Mouse (Mus musculus) hindbrain, embryonic 15.5 days (tissue): ENCODE measurements around the gene Gpm6b. TPM values are rescaled to one million over a fixed set of nuclear protein-coding genes. Genes with fewer than 3 reads are reported as not detected.

Experiments
- ATAC-seq: fragments of 200-750 bp; cut with Nextera tagmentation; 2 replicates; pipeline ENCODE4 v1.8.0; 2017; ENCODE audit warnings: low read depth, moderate number of reproducible peaks, moderate TSS enrichment; ENCODE audit not compliant: low FRiP score
- H3K27ac ChIP-seq: fragments of 300-500 bp; sonication (generic); replicated peaks from 2 replicates; pipeline ENCODE4 v1.5.1; 2015; ENCODE audit warnings: mild to moderate bottlenecking, inconsistent platforms
- H3K27me3 ChIP-seq: fragments of 300-500 bp; sonication (generic); 2 replicates; pipeline ENCODE4 v1.6.1; 2015; ENCODE audit warnings: control low read depth, inconsistent platforms
- H3K36me3 ChIP-seq: fragments of 300-500 bp; sonication (generic); 2 replicates; pipeline ENCODE4 v1.6.1; 2015; ENCODE audit warnings: control low read depth, inconsistent platforms
- H3K4me1 ChIP-seq: fragments of 300-500 bp; sonication (generic); replicated peaks from 2 replicates; pipeline ENCODE4 v1.6.1; 2015; ENCODE audit warnings: control low read depth, inconsistent platforms
- H3K4me2 ChIP-seq: fragments of 300-500 bp; sonication (generic); 2 replicates; pipeline ENCODE4 v1.6.1; 2015; ENCODE audit warnings: moderate library complexity, mild to moderate bottlenecking, inconsistent platforms
- H3K4me3 ChIP-seq: fragments of 300-500 bp; sonication (generic); 2 replicates; pipeline ENCODE4 v1.5.1; 2015; ENCODE audit warnings: mild to moderate bottlenecking, inconsistent platforms
- H3K9ac ChIP-seq: fragments of 300-500 bp; sonication (generic); 2 replicates; pipeline ENCODE4 v1.6.1; 2015; ENCODE audit warnings: inconsistent platforms
- H3K9me3 ChIP-seq: fragments of 300-500 bp; sonication (generic); 2 replicates; pipeline ENCODE4 v1.6.1; 2016; ENCODE audit warnings: control low read depth, inconsistent platforms
- WGBS: fragments of 180-500 bp; shearing (Covaris S2); methylation state at CpG from one replicate; pipeline ENCODE4 v1.1.7; 2015; 5-methylcytosine and 5-hydroxymethylcytosine counted together
- polyA plus RNA-seq: library from polyadenylated mRNA; unstranded; fragments of >200 nt; fragmentation: Nextera tagmentation; extraction: Ambion mirVana; gene quantifications from 2 replicates; pipeline ENCODE4 v1.2.1, GENCODE M21; 2015

Gene Gpm6b
- polyA plus RNA-seq, 1 experiment from 2014 or later: 292 TPM

DNA sequence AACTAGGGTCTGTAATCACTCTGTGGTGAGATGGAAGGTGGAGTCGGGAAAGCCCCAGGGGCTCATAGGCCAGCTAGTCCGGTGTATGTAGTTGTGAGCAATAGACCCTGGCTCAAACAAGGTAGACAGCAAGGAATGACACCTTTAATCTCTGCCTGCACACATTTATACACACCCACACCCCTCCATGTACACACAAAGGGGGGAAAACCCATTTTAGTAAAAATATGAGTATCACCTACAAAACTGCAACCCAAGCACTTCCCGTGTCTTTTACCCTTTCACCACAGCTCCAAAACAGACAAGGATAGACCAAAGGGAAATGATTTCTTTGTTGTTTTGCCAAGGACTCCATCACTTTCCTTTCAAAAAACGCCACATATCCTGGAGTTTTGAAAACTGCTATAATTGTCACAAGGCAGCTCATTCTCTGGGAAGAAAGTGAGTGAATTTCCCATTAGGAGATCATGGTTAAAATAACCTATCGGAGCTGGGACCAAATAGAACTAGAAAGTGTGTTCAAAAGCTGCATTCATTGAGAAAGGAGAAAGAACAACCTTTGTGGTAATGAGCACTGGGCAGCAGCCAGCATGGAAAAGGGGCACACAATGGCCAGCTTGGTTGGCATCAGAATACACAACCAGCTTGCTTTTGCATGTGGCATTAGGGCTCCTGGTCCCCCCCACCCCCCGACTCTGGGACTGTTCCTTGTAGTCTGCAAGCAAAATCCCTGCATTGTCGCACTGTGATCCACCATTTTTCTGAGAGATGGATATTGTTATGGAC, 68.9 kb downstream of the Gpm6b start:
- Histone ChIP-seq H3K36me3 (no peaks in the 10 kb centered on the region), H3K4me2 (no peak overlapping the region), H3K4me1 (no peaks in the 10 kb centered on the region), H3K27ac (peak overlapping the region; percentile 34; the same call in 1 of the 2 replicates), H3K9me3 (no peaks in the 10 kb centered on the region), H3K27me3 (no peaks in the 10 kb centered on the region), H3K4me3 (no peak overlapping the region), H3K9ac (no peak overlapping the region)
- ATAC-seq: no peak
- 69% methylated on average over 7 of the region's 7 CpGs for WGBS

- Histone ChIP-seq H3K27ac (no peak overlapping the region), H3K4me3 (no peak overlapping the region)
Observed at GRCm38 (mm10) chrX:166308798-166309197, 70.1 kb downstream of the Gpm6b start.

GRCm38 (mm10) chrX:166315251-166315650, 76.5 kb downstream of the Gpm6b start:
- H3K4me2 ChIP-seq: no peak overlapping the region
- H3K27me3 ChIP-seq: no peaks in the 10 kb centered on the region
- no peak overlapping the region for H3K9ac ChIP-seq
- H3K4me1 ChIP-seq: 0 out of 2 replicates have a peak, but pooled peaks cover 9% of the 10 kb centered on the region
- no peak for ATAC-seq
- H3K9me3 ChIP-seq: no peaks in the 10 kb centered on the region
- no peak overlapping the region for H3K4me3 ChIP-seq
- 58% methylated on average over 1 of the region's 1 CpGs for WGBS
- no peaks in the 10 kb centered on the region for H3K36me3 ChIP-seq
- H3K27ac ChIP-seq: peak overlapping the region; percentile 50

More at GRCm38 (mm10) chrX:166308798-166309197, 70.1 kb downstream of the Gpm6b start:
- no peak for ATAC-seq
- H3K9me3 ChIP-seq: no peaks in the 10 kb centered on the region
- 40% methylated on average over 1 of the region's 1 CpGs for WGBS
- no peaks in the 10 kb centered on the region for H3K27me3 ChIP-seq
- H3K9ac ChIP-seq: no peak overlapping the region
- no peaks in the 10 kb centered on the region for H3K36me3 ChIP-seq
- no peak overlapping the region for H3K4me2 ChIP-seq
- H3K4me1 ChIP-seq: no peaks in the 10 kb centered on the region

DNA sequence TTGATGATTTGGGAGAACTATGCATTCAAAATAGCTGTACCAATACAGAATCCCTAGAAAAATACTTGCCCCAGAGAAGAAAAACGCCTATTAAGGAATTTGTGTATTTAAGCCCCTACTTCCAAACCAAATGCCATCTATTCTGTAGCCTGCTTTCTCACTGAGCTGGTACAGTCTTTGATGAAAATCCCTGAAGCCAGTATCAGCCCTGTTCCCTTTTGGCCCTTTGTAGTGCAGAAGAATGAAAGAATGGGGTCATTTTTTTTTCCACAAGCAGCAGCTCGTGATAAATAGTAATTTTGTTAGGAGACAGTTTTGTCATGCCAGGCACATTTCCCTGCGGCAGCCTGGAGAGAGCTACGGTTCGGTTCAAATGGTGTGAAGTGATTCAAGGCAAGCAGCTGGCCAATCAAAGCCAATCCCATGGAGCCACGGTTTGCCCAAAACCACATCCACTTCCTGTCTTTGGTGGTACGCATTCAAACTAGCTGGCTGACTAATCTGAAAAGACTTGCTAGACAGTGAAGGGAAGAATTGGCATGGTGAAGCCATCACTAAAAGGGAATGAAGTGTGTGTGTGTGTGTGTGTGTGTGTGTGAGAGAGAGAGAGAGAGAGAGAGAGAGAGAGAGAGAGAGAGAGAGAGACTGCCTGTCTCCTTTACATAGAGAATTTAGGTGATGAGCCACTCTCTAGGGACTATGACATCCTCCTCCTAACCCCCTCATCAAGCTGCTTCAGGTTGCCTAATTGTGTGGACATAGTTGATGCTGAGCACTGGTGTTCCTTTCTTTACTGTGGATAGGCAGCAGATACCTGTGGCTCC, 78.1 kb downstream of the Gpm6b start:
- Histone ChIP-seq H3K9me3 (no peaks in the 10 kb centered on the region), H3K4me3 (no peak overlapping the region), H3K4me1 (0 out of 2 replicates have a peak, but pooled peaks cover 9% of the 10 kb centered on the region), H3K4me2 (no peak overlapping the region), H3K9ac (no peak overlapping the region), H3K27ac (peak overlapping the region; percentile 74), H3K27me3 (0 out of 2 replicates have a peak, but pooled peaks cover 2% of the 10 kb centered on the region), H3K36me3 (no peaks in the 10 kb centered on the region)
- ATAC-seq: peak; percentile 74
- WGBS: 36% methylated on average over 7 of the region's 7 CpGs

- H3K9ac ChIP-seq: no peak overlapping the region
- no peaks in the 10 kb centered on the region for H3K9me3 ChIP-seq
- no peaks in the 10 kb centered on the region for H3K36me3 ChIP-seq
- H3K27me3 ChIP-seq: 0 out of 2 replicates have a peak, but pooled peaks cover 2% of the 10 kb centered on the region
- H3K4me2 ChIP-seq: no peak overlapping the region
- H3K4me3 ChIP-seq: no peak overlapping the region
- ATAC-seq: peak; percentile 23; the same call in 1 of the 2 replicates
- peak overlapping the region; percentile 74 for H3K27ac ChIP-seq
- 0 out of 2 replicates have a peak, but pooled peaks cover 9% of the 10 kb centered on the region for H3K4me1 ChIP-seq
- WGBS: 73% methylated on average over 1 of the region's 1 CpGs
Observed at GRCm38 (mm10) chrX:166317376-166317679, 78.6 kb downstream of the Gpm6b start.

DNA sequence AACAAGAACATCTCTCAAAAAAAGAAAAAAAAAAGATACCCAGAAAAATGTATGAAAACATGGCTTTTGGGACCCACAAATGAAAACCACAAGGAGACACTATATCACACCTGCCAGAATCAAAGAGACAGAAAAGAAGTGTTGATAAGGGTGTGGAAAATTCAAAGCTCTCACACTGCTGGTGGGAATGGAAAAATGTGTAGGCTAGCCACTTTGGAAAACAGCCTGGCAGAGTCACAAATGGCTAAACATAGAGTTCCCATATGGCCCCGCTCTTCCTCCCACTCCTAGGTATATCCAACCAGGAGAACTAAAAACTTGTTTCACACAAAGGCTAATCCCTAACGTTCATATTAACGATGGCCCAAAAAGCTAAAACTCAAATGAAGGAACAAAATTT, 84.5 kb downstream of the Gpm6b start:
- Histone ChIP-seq H3K4me3 (no peak overlapping the region), H3K27ac (no peak overlapping the region)
- ATAC-seq: no peak

GRCm38 (mm10) chrX:166327621-166328020, 88.9 kb downstream of the Gpm6b start:
- H3K4me3 ChIP-seq: no peak overlapping the region
- no peak overlapping the region for H3K4me2 ChIP-seq
- no peak for ATAC-seq
- 47% methylated on average over 5 of the region's 5 CpGs for WGBS
- H3K27me3 ChIP-seq: no peaks in the 10 kb centered on the region
- H3K27ac ChIP-seq: peak overlapping the region; percentile 75
- no peaks in the 10 kb centered on the region for H3K36me3 ChIP-seq
- H3K9me3 ChIP-seq: no peaks in the 10 kb centered on the region
- no peak overlapping the region for H3K9ac ChIP-seq
- peaks cover 18% of the 10 kb centered on the region; the same call in 1 of the 2 replicates for H3K4me1 ChIP-seq

More for the DNA sequence above, 84.5 kb downstream of the Gpm6b start:
- WGBS: 83% methylated on average over 3 of the region's 3 CpGs
- Histone ChIP-seq H3K9me3 (no peaks in the 10 kb centered on the region), H3K36me3 (no peaks in the 10 kb centered on the region), H3K4me2 (no peak overlapping the region), H3K9ac (no peak overlapping the region), H3K27me3 (0 out of 2 replicates have a peak, but pooled peaks cover 2% of the 10 kb centered on the region), H3K4me1 (0 out of 2 replicates have a peak, but pooled peaks cover 8% of the 10 kb centered on the region)

- peaks cover 18% of the 10 kb centered on the region; the same call in 1 of the 2 replicates for H3K4me1 ChIP-seq
- peak; percentile 40; the same call in 1 of the 2 replicates for ATAC-seq
- H3K9ac ChIP-seq: no peak overlapping the region
- H3K27me3 ChIP-seq: no peaks in the 10 kb centered on the region
- no peaks in the 10 kb centered on the region for H3K9me3 ChIP-seq
- no peak overlapping the region for H3K4me3 ChIP-seq
- H3K36me3 ChIP-seq: no peaks in the 10 kb centered on the region
- H3K4me2 ChIP-seq: 0 out of 2 replicates have a peak overlapping the region, but pooled peaks have one; percentile 21
- WGBS: 40% methylated on average over 3 of the region's 3 CpGs
- H3K27ac ChIP-seq: peak overlapping the region; percentile 75
Observed at GRCm38 (mm10) chrX:166328219-166328901, 89.6 kb downstream of the Gpm6b start.

DNA sequence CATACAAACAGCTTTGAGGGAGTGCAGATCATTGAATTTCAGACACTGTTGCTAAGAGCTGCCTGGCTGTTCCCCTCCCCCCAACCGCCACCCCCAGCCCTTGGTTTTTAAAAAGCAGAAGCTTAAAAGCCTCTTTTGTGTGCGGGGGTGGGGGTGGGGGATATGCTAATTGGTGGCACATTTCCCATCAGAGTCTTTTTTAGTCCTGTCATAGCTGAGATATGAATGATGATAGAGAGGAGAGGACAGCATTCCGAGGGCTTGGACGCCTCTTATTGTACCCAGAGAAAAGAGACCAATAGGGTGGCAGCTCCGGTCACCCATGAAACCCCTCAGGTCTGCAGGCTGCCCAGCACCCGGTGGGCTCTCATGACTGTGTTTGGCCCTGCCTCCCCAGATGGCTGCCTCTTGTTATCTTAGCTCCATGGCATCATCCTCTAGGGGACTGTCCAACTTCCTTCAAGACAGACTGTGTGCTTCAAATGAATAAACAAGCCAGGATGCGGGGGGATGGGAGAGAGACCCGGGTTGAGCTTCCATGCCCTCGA, 90.3 kb downstream of the Gpm6b start:
- H3K4me2 ChIP-seq: peak overlapping the region; percentile 21; the same call in 1 of the 2 replicates
- H3K36me3 ChIP-seq: no peaks in the 10 kb centered on the region
- peak overlapping the region; percentile 75 for H3K27ac ChIP-seq
- H3K27me3 ChIP-seq: no peaks in the 10 kb centered on the region
- H3K4me1 ChIP-seq: peaks cover 18% of the 10 kb centered on the region; the same call in 1 of the 2 replicates
- no peak overlapping the region for H3K9ac ChIP-seq
- 14% methylated on average over 9 of the region's 9 CpGs for WGBS
- H3K9me3 ChIP-seq: no peaks in the 10 kb centered on the region
- no peak overlapping the region for H3K4me3 ChIP-seq
- peak; percentile 91 for ATAC-seq

- H3K9me3 ChIP-seq: no peaks in the 10 kb centered on the region
- H3K9ac ChIP-seq: no peak overlapping the region
- H3K4me3 ChIP-seq: no peak overlapping the region
- no peak overlapping the region for H3K27ac ChIP-seq
- 82% methylated on average over 6 of the region's 6 CpGs for WGBS
- no peaks in the 10 kb centered on the region for H3K27me3 ChIP-seq
- H3K36me3 ChIP-seq: no peaks in the 10 kb centered on the region
- no peak for ATAC-seq
- no peaks in the 10 kb centered on the region for H3K4me1 ChIP-seq
- H3K4me2 ChIP-seq: no peak overlapping the region
Observed at GRCm38 (mm10) chrX:166334516-166335136, 95.9 kb downstream of the Gpm6b start.

DNA sequence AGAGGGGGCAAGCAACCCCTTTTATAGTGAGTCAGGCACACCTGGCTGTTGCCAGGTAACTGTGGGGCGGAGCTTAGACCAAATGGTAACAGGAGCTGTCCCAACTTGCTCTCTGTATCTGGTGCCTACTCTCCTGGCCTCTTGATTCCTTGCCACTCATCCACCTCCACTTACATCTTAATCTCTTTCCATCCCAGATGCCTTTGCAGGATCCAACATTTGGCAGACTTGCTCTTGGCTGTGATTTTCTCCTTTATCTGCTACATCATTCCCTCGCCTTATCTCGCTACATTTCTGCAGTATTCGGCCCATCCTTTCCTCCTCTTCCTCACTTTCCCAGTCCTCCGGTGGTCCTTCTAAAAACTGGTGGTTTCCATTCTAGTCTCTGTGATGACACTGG, 99.6 kb downstream of the Gpm6b start:
- no peak overlapping the region for H3K9ac ChIP-seq
- 96% methylated on average over 5 of the region's 5 CpGs for WGBS
- no peaks in the 10 kb centered on the region for H3K9me3 ChIP-seq
- H3K4me2 ChIP-seq: no peak overlapping the region
- H3K27me3 ChIP-seq: no peaks in the 10 kb centered on the region; the same call in 1 of the 2 replicates
- H3K4me3 ChIP-seq: no peak overlapping the region
- no peaks in the 10 kb centered on the region for H3K4me1 ChIP-seq
- H3K36me3 ChIP-seq: no peaks in the 10 kb centered on the region
- ATAC-seq: no peak
- no peak overlapping the region for H3K27ac ChIP-seq
